Comparison of ENCODE assay signal across 14 mouse cellular contexts in genomic region chr10:75100298-75100697, GRCm38 (mm10). TPM values are rescaled to one million over a fixed set of nuclear protein-coding genes. Genes with fewer than 3 reads are reported as not detected.
DNase-seq lines count a peak whose midpoint lies in the region; ATAC-seq and TF ChIP-seq lines count a peak whose summit lies in the region.
"Had no signal": no experiment of that assay in that cellular context is flagged by ENCODE, and none has a peak within 500 bp of the region (broad histone marks: within the 10 kb centered on the region; RNA-seq: fewer than 3 reads in every experiment).

No protein-coding gene starts in this region.

- H3K36me3 ChIP-seq in kidney, embryonic 16.5 days (ENCODE audit: insufficient read depth, low read length) = no peaks in the 10 kb centered on the region
- H3K36me3 ChIP-seq: embryonic facial prominence, embryonic 12.5 days; heart, embryonic 13.5 days; liver, embryonic 15.5 days had no signal

- H3K27me3 ChIP-seq in kidney, embryonic 16.5 days (ENCODE audit: insufficient read depth, low read length) = no peaks in the 10 kb centered on the region
- H3K27me3 ChIP-seq: embryonic facial prominence, embryonic 12.5 days; liver, embryonic 15.5 days had no signal

- TF ChIP-seq CTCF in gastrocnemius, adult 2 months (IDR thresholded peaks at IDR 0.05) = no peak

- H3K4me3 ChIP-seq in gastrocnemius, adult 2 months = no peak overlapping the region
- no peak overlapping the region for H3K4me3 ChIP-seq in kidney, embryonic 16.5 days (ENCODE audit: low read length)
- H3K4me3 ChIP-seq: embryonic facial prominence, embryonic 12.5 days; heart, embryonic 13.5 days; liver, embryonic 15.5 days; myocyte had no signal

- peak overlapping the region; percentile 46; the same call in 1 of the 2 replicates for H3K27ac ChIP-seq in gastrocnemius, adult 2 months
- H3K27ac ChIP-seq in kidney, embryonic 16.5 days (ENCODE audit: low read length) = no peak overlapping the region
- H3K27ac ChIP-seq: embryonic facial prominence, embryonic 12.5 days; heart, embryonic 13.5 days; liver, embryonic 15.5 days had no signal

- no peak for DNase-seq in gastrocnemius, adult 2 months
- no peak for DNase-seq in gastrocnemius, postnatal 14 days
- DNase-seq in urinary bladder, postnatal 14 days (ENCODE audit: low spot score) = peak; percentile 26
- no peak for DNase-seq in urinary bladder, adult 2 months (ENCODE audit: low spot score)
- DNase-seq in left cerebral cortex, postnatal 14 days (ENCODE audit: low spot score in 2 of 2) = peak; percentile 54 to 70
- no peak for DNase-seq in liver
- no peak for DNase-seq in kidney, postnatal 36 days
- DNase-seq: adrenal gland, adult 8-10 months; kidney, postnatal 10 days had no signal

- no peak overlapping the region for H3K9ac ChIP-seq in kidney, embryonic 16.5 days (replicated peaks; ENCODE audit: low read length)
- H3K9ac ChIP-seq: embryonic facial prominence, embryonic 12.5 days; heart, embryonic 13.5 days; liver, embryonic 15.5 days had no signal

- 75% methylated on average over 7 of the region's 7 CpGs for WGBS in kidney, embryonic 16.5 days

- no peak overlapping the region for H3K4me2 ChIP-seq in kidney, embryonic 16.5 days (replicated peaks; ENCODE audit: low read depth, low read length)
- H3K4me2 ChIP-seq: embryonic facial prominence, embryonic 12.5 days; heart, embryonic 13.5 days; liver, embryonic 15.5 days had no signal

- intact Hi-C loops in gastrocnemius, adult 2 months (cut with DNase I) = loop anchor here (5.0 kb wide), 1 partner anchor 38 kb away; the partner anchor contains the start of gene Bcr
- intact Hi-C loops in gastrocnemius, postnatal 14 days (cut with DNase I; ENCODE audit: low total_unique reads) = no loop called here
- intact Hi-C loops in left cerebral cortex, postnatal 14 days (cut with DNase I) = no loop called here

- no peaks in the 10 kb centered on the region for H3K9me3 ChIP-seq in kidney, embryonic 16.5 days (ENCODE audit: low read length)
- H3K9me3 ChIP-seq: embryonic facial prominence, embryonic 12.5 days; heart, embryonic 13.5 days; liver, embryonic 15.5 days had no signal

- ATAC-seq in kidney, embryonic 16.5 days (ENCODE audit: low FRiP score, low TSS enrichment) = no peak

- peaks cover 41% of the 10 kb centered on the region for H3K4me1 ChIP-seq in kidney, embryonic 16.5 days (ENCODE audit: insufficient read depth, low read length)

RNA-seq across cellular contexts. Expression of gene Bcr, which starts 39.9 kb away (rescaled TPM):
- 1 to 10 TPM; 4.1 to 5.1 TPM for total RNA-seq in gastrocnemius, adult 2 months (2021)
- total RNA-seq in gastrocnemius, postnatal 14 days (2021) = 1 to 10 TPM; 4.7 to 5.3 TPM
- 35.5 and 39.5 TPM in 2 replicates for polyA plus RNA-seq in urinary bladder, adult 2 months (2012; rRNA removed)
- 10 to 100 TPM; 82.9 to 84.1 TPM for total RNA-seq in left cerebral cortex, postnatal 14 days (2021)
- 6.8 and 8.4 TPM in 2 replicates for polyA plus RNA-seq in kidney, embryonic 16.5 days (2015; fragmentation: Nextera tagmentation; extraction: Ambion mirVana)

Comparison
In these comparisons a context has a peak if more than half of its experiments do, and no peak if none do; other contexts are left out.
1. DNase-seq: peak in urinary bladder, postnatal 14 days (single experiment) and left cerebral cortex, postnatal 14 days (2 of 2); none in gastrocnemius, adult 2 months (single experiment), gastrocnemius, postnatal 14 days (single experiment), urinary bladder, adult 2 months (single experiment), liver (single experiment) and kidney, postnatal 36 days (0 of 2).
2. RNA of gene Bcr, which starts 39.9 kb away (total RNA-seq): 82.9 to 84.1 TPM in left cerebral cortex, postnatal 14 days; 4.7 to 5.3 TPM in gastrocnemius, postnatal 14 days and 4.1 to 5.1 TPM in gastrocnemius, adult 2 months; every median in the first group is over 10 times any median in the second.